Mouse (Mus musculus) splenic B cell, adult 2 months (primary cell): ENCODE data around the gene Acad12.
"Not testable (repeated sequence)": the region's sequence is repeated elsewhere in the genome, so short reads cannot be mapped to it uniquely, and the experiment has no call there.

Source experiments
- DNase-seq: peaks from one replicate; pipeline ENCODE4 v3.0.0-alpha.2; 2011; ENCODE audit warnings: low read depth, low spot score
- H3K27me3 ChIP-seq: 2 replicates; pipeline ENCODE4 v1.6.1; 2012; ENCODE audit warnings: mild to moderate bottlenecking, low read length, moderate library complexity, mixed read lengths; ENCODE audit not compliant: control insufficient read depth, poor library complexity, insufficient read depth, severe bottlenecking
- H3K36me3 ChIP-seq: 2 replicates; pipeline ENCODE4 v1.6.1; 2012; ENCODE audit warnings: mild to moderate bottlenecking, low read length, moderate library complexity, mixed read lengths; ENCODE audit not compliant: control insufficient read depth, poor library complexity, insufficient read depth, severe bottlenecking

Gene Acad12

GRCm38 (mm10) chr5:121634668-121635067 is 15.9 kb upstream of the Acad12 start:
- Histone ChIP-seq H3K36me3 (no peaks in the 10 kb centered on the region), H3K27me3 (no peaks in the 10 kb centered on the region)
- DNase-seq = no peak

GRCm38 (mm10) chr5:121632804-121633203 is 14.1 kb upstream of the Acad12 start:
- DNase-seq = no peak
- Histone ChIP-seq H3K27me3 (no peaks in the 10 kb centered on the region), H3K36me3 (no peaks in the 10 kb centered on the region; the same call in 1 of the 2 replicates)

GRCm38 (mm10) chr5:121631106-121631647 is 12.4 kb upstream of the Acad12 start:
- not testable (repeated sequence) for DNase-seq, H3K27me3 ChIP-seq, H3K36me3 ChIP-seq

GRCm38 (mm10) chr5:121627871-121628270 is 9.1 kb upstream of the Acad12 start:
- Histone ChIP-seq H3K27me3 (no peaks in the 10 kb centered on the region), H3K36me3 (no peaks in the 10 kb centered on the region; the same call in 1 of the 2 replicates)
- peak; percentile 80 for DNase-seq

GRCm38 (mm10) chr5:121623241-121623640 is 4.5 kb upstream of the Acad12 start:
- no peaks in the 10 kb centered on the region for H3K27me3 ChIP-seq
- no peak for DNase-seq

GRCm38 (mm10) chr5:121621102-121621501 is 2.4 kb upstream of the Acad12 start:
- H3K36me3 ChIP-seq = no peaks in the 10 kb centered on the region
- H3K27me3 ChIP-seq = no peaks in the 10 kb centered on the region
- no peak for DNase-seq

More at GRCm38 (mm10) chr5:121623241-121623640, 4.5 kb upstream of the Acad12 start:
- H3K36me3 ChIP-seq = no peaks in the 10 kb centered on the region

- H3K27me3 ChIP-seq, DNase-seq, H3K36me3 ChIP-seq: not testable (repeated sequence)
Measured at GRCm38 (mm10) chr5:121614921-121615320, 3.8 kb downstream of the Acad12 start.

GRCm38 (mm10) chr5:121612036-121612435 is 6.7 kb downstream of the Acad12 start:
- no peaks in the 10 kb centered on the region for H3K36me3 ChIP-seq
- no peak for DNase-seq
- H3K27me3 ChIP-seq = no peaks in the 10 kb centered on the region

GRCm38 (mm10) chr5:121609556-121610135 is 9.1 kb downstream of the Acad12 start:
- not testable (repeated sequence) for H3K36me3 ChIP-seq, H3K27me3 ChIP-seq
- peak; percentile 42 for DNase-seq

- Histone ChIP-seq H3K27me3 (no peaks in the 10 kb centered on the region), H3K36me3 (no peaks in the 10 kb centered on the region)
- DNase-seq = peak; percentile 88
Measured at GRCm38 (mm10) chr5:121606151-121606550, 12.6 kb downstream of the Acad12 start.

- not testable (repeated sequence) for DNase-seq, H3K27me3 ChIP-seq, H3K36me3 ChIP-seq
Measured at GRCm38 (mm10) chr5:121603815-121604214, 14.9 kb downstream of the Acad12 start.

GRCm38 (mm10) chr5:121601547-121602299 is 17.0 kb downstream of the Acad12 start:
- DNase-seq = peak; percentile 91
- H3K36me3 ChIP-seq = no peaks in the 10 kb centered on the region
- H3K27me3 ChIP-seq = no peaks in the 10 kb centered on the region

GRCm38 (mm10) chr5:121598871-121599610 is 19.7 kb downstream of the Acad12 start:
- Histone ChIP-seq H3K36me3 (no peaks in the 10 kb centered on the region), H3K27me3 (no peaks in the 10 kb centered on the region)
- DNase-seq = no peak

- Histone ChIP-seq H3K36me3 (no peaks in the 10 kb centered on the region), H3K27me3 (no peaks in the 10 kb centered on the region)
- no peak for DNase-seq
Measured at GRCm38 (mm10) chr5:121597991-121598537, 20.7 kb downstream of the Acad12 start.
